Mouse (Mus musculus) MEL-GATA-1-ER (cell line): ENCODE measurements around the gene Crb1.
A peak's percentile ranks its signal among the peaks of the same experiment; 100 is the strongest.
"Not testable (repeated sequence)": the region's sequence is repeated elsewhere in the genome, so short reads cannot be mapped to it uniquely, and the experiment has no call there.

Experiments
- DNase-seq: peaks from one replicate; pipeline ENCODE4 v3.0.0-alpha.2; 2012; ENCODE audit warnings: low read depth; ENCODE audit errors: extremely low read depth

The Crb1 gene

GRCm38 (mm10) chr1:139328811-139329210, 48.1 kb downstream of the Crb1 start:
- no peak for DNase-seq

GRCm38 (mm10) chr1:139328286-139328685, 48.6 kb downstream of the Crb1 start:
- no peak for DNase-seq

- no peak for DNase-seq
Observed at GRCm38 (mm10) chr1:139325378-139325777, 51.5 kb downstream of the Crb1 start.

- no peak for DNase-seq
Observed at GRCm38 (mm10) chr1:139319798-139320197, 57.1 kb downstream of the Crb1 start.

GRCm38 (mm10) chr1:139314297-139314874, 62.5 kb downstream of the Crb1 start:
- DNase-seq, result no peak

GRCm38 (mm10) chr1:139308915-139309314, 68.0 kb downstream of the Crb1 start:
- no peak for DNase-seq

GRCm38 (mm10) chr1:139302519-139302918, 74.4 kb downstream of the Crb1 start:
- DNase-seq, result not testable (repeated sequence)

- DNase-seq, result no peak
Observed at GRCm38 (mm10) chr1:139301830-139302229, 75.1 kb downstream of the Crb1 start.

- no peak for DNase-seq
Observed at GRCm38 (mm10) chr1:139292023-139292422, 84.9 kb downstream of the Crb1 start.

- DNase-seq, result no peak
Observed at GRCm38 (mm10) chr1:139291593-139291992, 85.3 kb downstream of the Crb1 start.

- DNase-seq, result no peak
Observed at GRCm38 (mm10) chr1:139276619-139277320, 100.1 kb downstream of the Crb1 start.

- peak; percentile 70 for DNase-seq
Observed at GRCm38 (mm10) chr1:139267844-139268243, 109.1 kb downstream of the Crb1 start.

GRCm38 (mm10) chr1:139264245-139264644, 112.7 kb downstream of the Crb1 start:
- no peak for DNase-seq

- DNase-seq, result no peak
Observed at GRCm38 (mm10) chr1:139263158-139263557, 113.7 kb downstream of the Crb1 start.

- no peak for DNase-seq
Observed at GRCm38 (mm10) chr1:139255581-139255980, 121.3 kb downstream of the Crb1 start.

- DNase-seq, result no peak
Observed at GRCm38 (mm10) chr1:139252041-139252440, 124.9 kb downstream of the Crb1 start.

GRCm38 (mm10) chr1:139249159-139249558, 127.7 kb downstream of the Crb1 start:
- no peak for DNase-seq

- DNase-seq, result no peak
Observed at GRCm38 (mm10) chr1:139246723-139247380, 130.0 kb downstream of the Crb1 start.

- DNase-seq, result no peak
Observed at GRCm38 (mm10) chr1:139236794-139237193, 140.1 kb downstream of the Crb1 start.

GRCm38 (mm10) chr1:139234611-139235568, 142.0 kb downstream of the Crb1 start:
- DNase-seq, result no peak

- DNase-seq, result no peak
Observed at GRCm38 (mm10) chr1:139232636-139233035, 144.3 kb downstream of the Crb1 start.
